Mouse (Mus musculus): ENCODE measurements at regions not wholly inside any gene's neighbourhood (a gene's known extent, or its start where the extent isn't known, plus 50 kb on each side); places are given as distances from the start of the nearest gene placed in this dataset.

DNA sequence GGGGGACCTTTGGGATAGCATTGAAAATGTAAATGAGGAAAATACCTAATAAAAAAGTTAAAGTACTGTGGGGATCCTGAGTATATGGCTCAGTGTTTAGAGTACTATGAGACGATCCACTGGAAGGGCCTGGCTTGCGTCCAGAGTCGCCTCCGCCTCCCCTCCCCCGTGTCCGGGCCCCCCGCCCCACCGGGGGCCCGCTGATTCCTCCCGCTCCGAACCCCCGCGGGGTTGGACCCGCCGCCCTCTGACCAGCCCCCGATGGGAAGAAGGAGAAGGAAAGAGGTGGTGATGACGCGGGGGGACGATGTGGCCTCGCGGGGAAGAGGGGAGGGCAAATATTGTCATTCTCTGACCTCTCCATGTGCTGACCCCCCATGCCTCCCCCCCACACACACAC is 500.8 kb upstream of the Gm12887 start:
- ATAC-seq (replicated peaks; ENCODE audit: poor library complexity) = peak; percentile 97

Measured in megakaryocyte progenitor cell, adult 5-6 weeks (primary cell).